Mouse (Mus musculus) spleen, postnatal 0 days (tissue): Measurements from ENCODE around the gene Gm19935. TPM values are rescaled to one million over a fixed set of nuclear protein-coding genes. Genes with fewer than 3 reads are reported as not detected.

Source experiments
- polyA plus RNA-seq: library from polyadenylated mRNA; unstranded; fragments of >200 nt; fragmentation: Nextera tagmentation; extraction: Ambion mirVana; gene quantifications from 2 replicates; pipeline ENCODE4 v1.2.1, GENCODE M21; 2015

Gm19935 gene
- not detected in 2 replicates for polyA plus RNA-seq

DNA sequence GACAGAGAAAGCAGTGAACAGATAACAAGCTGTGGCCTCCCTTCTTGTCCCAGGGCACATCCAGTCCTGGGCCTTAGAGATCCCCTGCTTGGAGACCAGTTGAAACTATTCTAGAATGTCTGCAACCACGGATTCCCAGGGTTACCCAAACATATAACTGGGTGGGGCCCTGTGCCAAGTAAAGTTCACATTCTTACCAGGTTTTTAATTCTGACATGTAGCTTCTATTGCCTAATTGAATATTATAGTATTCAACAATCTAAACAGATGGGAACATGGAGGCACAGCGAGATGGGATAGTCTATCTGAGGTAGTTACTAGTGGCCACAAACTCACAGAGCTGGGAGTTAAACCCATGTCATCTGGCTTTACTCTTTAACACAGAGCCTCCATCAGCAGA is at the start of gene Gm19935:
Gene Gm19935, minus strand, starts transcription at position 101 of the 400 bp plus-strand sequence.

GRCm38 (mm10) chr8:90828181-90828986 is 11.2 kb upstream of the Gm19935 start, which contains the start of gene Chd9:
Gene Chd9, plus strand, starts transcription at chr8:90828352.

Other genes starting within 250 kb of the Gm19935 start
- 39.7 and 48.0 TPM in 2 replicates for gene Chd9, start 11.0 kb upstream of the Gm19935 start, polyA plus RNA-seq